Mouse (Mus musculus) gastrocnemius, postnatal 36 days (tissue): ENCODE data around the gene Ccdc172. TPM values are rescaled to one million over a fixed set of nuclear protein-coding genes. Genes with fewer than 3 reads are reported as not detected.

ENCODE experiments used
- DNase-seq, 2 experiments: peaks; one replicate each; pipeline ENCODE4 v3.0.0; 2022
- intact Hi-C: fragments of 180-260 bp; cut with DNase I; formaldehyde crosslinking; loops from one replicate; pipeline ENCODE4 v1.15.1; 2025
- total RNA-seq, 2 experiments: library from RNA; stranded (reverse); gene quantifications; 2 replicates each; pipeline ENCODE4 v1.2.3; 2021

Ccdc172 gene
- total RNA-seq, 2 experiments from 2014 or later, result not detected

- DNase-seq, result no peak
- intact Hi-C loops, result no loop called here
These were observed 50.6 kb downstream of the Ccdc172 start for GRCm38 (mm10) chr19:58562301-58562815.

GRCm38 (mm10) chr19:58571566-58571965 is 59.8 kb downstream of the Ccdc172 start:
- intact Hi-C loops, result no loop called here
- DNase-seq, result no peak

- intact Hi-C loops, result no loop called here
- DNase-seq, result no peak
These were observed 60.8 kb downstream of the Ccdc172 start for GRCm38 (mm10) chr19:58572429-58573071.

GRCm38 (mm10) chr19:58573072-58573438 is 61.3 kb downstream of the Ccdc172 start:
- DNase-seq, result no peak
- intact Hi-C loops, result no loop called here

GRCm38 (mm10) chr19:58582018-58582417 is 70.2 kb downstream of the Ccdc172 start:
- intact Hi-C loops, result no loop called here
- no peak for DNase-seq

- intact Hi-C loops, result no loop called here
- DNase-seq, result no peak
These were observed 71.2 kb downstream of the Ccdc172 start for GRCm38 (mm10) chr19:58582956-58583355.

GRCm38 (mm10) chr19:58586046-58586445 is 74.3 kb downstream of the Ccdc172 start:
- intact Hi-C loops, result no loop called here
- DNase-seq, result no peak

GRCm38 (mm10) chr19:58590251-58590936 is 78.6 kb downstream of the Ccdc172 start:
- no peak for DNase-seq
- intact Hi-C loops, result no loop called here

GRCm38 (mm10) chr19:58600381-58600780 is 88.6 kb downstream of the Ccdc172 start:
- intact Hi-C loops, result no loop called here
- no peak for DNase-seq

Other genes starting within 250 kb of the Ccdc172 start
- 1 to 10 TPM; 2.3 to 2.9 TPM for gene Gfra1, start 56.1 kb upstream of the Ccdc172 start, total RNA-seq
- not detected for gene Pnlip, start 140.5 kb downstream of the Ccdc172 start, total RNA-seq
- not detected for gene Pnliprp1, start 216.9 kb downstream of the Ccdc172 start, total RNA-seq
- not detected for gene Pnliprp2, start 247.7 kb downstream of the Ccdc172 start, total RNA-seq